Mouse (Mus musculus): ENCODE measurements at regions not wholly inside any gene's neighbourhood (a gene's known extent, or its start where the extent isn't known, plus 50 kb on each side); places are given as distances from the start of the nearest gene placed in this dataset.

DNA sequence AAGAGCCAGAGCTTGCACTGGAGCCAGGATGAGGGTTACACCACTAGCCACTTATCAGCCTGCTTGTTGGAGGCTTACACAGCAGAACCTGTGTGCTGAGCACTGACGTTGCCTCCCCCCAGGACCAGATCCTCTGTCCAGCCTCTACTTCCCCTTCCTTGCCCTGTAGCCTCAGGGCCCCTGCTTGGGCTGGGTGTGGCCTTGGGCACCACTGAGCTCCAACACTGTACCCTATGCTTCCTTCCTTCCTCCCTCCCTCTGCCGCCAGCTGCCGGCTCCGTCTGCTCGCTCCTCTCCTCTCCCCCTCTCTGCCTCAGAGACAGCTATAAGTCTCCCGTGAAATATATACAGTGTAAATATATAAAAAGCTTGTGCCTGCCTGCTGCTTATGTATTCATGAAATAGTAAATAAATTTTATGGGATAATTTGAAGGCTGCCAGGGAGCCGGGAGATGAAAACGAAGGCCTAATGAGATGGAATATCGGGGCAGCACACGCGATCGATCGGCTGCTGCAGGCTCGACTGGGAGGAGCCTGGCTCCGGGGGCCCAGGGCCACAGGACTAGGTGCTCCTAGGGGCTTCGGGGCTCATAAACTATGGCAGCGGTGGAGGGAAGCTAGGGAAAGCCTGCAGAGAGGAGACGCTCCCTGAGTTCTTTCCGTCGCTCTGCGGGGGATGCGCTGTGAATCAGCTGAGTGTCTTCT, 135.6 kb downstream of the Rbm19 start:
- H3K4me1 ChIP-seq (replicated peaks; ENCODE audit: low read depth, low read length): peaks cover 10% of the 10 kb centered on the region; the same call in 1 of the 2 replicates
- no peak for TF ChIP-seq POU5F1 (IDR thresholded peaks at IDR 0.05; ENCODE audit: borderline replicate concordance, low read length)
- no peak for TF ChIP-seq NANOG (IDR thresholded peaks at IDR 0.05; ENCODE audit: borderline replicate concordance, low read length)
- no peak for TF ChIP-seq CTCF (conservative IDR thresholded peaks at IDR 0.05; ENCODE audit: low read length)
- no peaks in the 10 kb centered on the region for H3K36me3 ChIP-seq (ENCODE audit: insufficient read depth, low read length)
- H3K9me3 ChIP-seq (ENCODE audit: low read length): no peaks in the 10 kb centered on the region
- peak overlapping the region; percentile 11; the same call in 1 of the 2 replicates for H3K4me3 ChIP-seq (replicated peaks; ENCODE audit: low read length)
- H3K27me3 ChIP-seq (ENCODE audit: insufficient read depth, low read length): peaks cover 65% of the 10 kb centered on the region

DNA sequence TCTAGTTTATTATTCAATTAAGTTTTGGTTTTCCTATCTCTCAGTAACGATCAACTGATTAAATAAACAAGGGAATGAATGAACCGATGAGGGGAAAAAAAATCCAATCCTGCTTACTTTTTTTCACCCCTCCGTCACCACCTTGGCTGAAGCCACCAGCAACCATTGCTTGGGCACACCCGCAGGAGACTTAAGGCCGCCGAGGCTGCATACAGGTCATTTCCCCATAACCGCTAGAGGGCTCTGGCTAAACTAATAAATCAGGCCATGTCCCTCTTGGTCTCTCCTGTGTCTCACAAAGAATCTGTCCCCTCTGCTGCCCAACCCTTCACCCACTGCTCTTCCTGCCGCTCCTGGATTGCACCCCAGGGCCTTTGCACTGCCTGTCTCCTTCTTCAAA, 136.3 kb downstream of the Rbm19 start:
- 0 out of 2 replicates have a peak overlapping the region, but pooled peaks have one; percentile 11 for H3K4me3 ChIP-seq (replicated peaks; ENCODE audit: low read length)
- TF ChIP-seq NANOG (IDR thresholded peaks at IDR 0.05; ENCODE audit: borderline replicate concordance, low read length) (no peak), CTCF (conservative IDR thresholded peaks at IDR 0.05; ENCODE audit: low read length) (peak; percentile 26; the same call in 1 of the 2 replicates)
- peaks cover 9% of the 10 kb centered on the region; the same call in 1 of the 2 replicates for H3K4me1 ChIP-seq (replicated peaks; ENCODE audit: low read depth, low read length)
- H3K9me3 ChIP-seq (ENCODE audit: low read length): no peaks in the 10 kb centered on the region
- no peaks in the 10 kb centered on the region for H3K36me3 ChIP-seq (ENCODE audit: insufficient read depth, low read length)
- H3K27me3 ChIP-seq (ENCODE audit: insufficient read depth, low read length): peaks cover 65% of the 10 kb centered on the region

DNA sequence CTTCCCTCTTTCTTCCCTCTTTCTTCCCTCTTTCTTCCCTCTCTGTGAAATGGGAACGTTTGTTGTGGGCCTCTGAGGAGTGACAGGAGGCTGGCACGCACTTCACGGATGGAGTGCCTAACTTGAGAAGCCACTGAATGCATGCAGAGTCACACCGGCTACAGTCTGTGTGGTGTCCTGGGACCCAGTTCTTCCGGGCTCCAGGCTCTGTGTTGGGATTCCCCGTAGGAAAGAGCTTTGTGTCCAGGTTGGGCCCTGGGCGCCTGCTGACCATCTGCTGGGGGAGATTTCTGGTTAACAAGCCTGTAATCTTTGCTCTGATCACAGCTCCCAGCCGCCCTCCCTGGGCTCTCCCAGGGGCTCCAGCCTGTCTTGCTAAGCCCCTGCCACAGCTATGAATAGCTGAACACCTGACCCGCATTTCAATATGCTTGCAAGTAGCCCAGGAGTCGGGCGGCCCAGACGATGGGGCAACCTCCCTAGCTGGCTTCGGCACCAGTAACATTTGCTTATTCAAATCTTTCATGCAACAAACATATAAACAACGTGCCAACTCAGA, 146.5 kb downstream of the Rbm19 start:
- 0 out of 2 replicates have a peak, but pooled peaks cover 8% of the 10 kb centered on the region for H3K4me1 ChIP-seq (replicated peaks; ENCODE audit: low read depth, low read length)
- peaks cover 70% of the 10 kb centered on the region for H3K27me3 ChIP-seq (ENCODE audit: insufficient read depth, low read length)
- no peaks in the 10 kb centered on the region for H3K36me3 ChIP-seq (ENCODE audit: insufficient read depth, low read length)
- H3K9me3 ChIP-seq (ENCODE audit: low read length): no peaks in the 10 kb centered on the region
- H3K4me3 ChIP-seq (replicated peaks; ENCODE audit: low read length): no peak overlapping the region
- TF ChIP-seq CTCF (conservative IDR thresholded peaks at IDR 0.05; ENCODE audit: low read length) (no peak), POU5F1 (IDR thresholded peaks at IDR 0.05; ENCODE audit: borderline replicate concordance, low read length) (no peak), NANOG (IDR thresholded peaks at IDR 0.05; ENCODE audit: borderline replicate concordance, low read length) (no peak)

DNA sequence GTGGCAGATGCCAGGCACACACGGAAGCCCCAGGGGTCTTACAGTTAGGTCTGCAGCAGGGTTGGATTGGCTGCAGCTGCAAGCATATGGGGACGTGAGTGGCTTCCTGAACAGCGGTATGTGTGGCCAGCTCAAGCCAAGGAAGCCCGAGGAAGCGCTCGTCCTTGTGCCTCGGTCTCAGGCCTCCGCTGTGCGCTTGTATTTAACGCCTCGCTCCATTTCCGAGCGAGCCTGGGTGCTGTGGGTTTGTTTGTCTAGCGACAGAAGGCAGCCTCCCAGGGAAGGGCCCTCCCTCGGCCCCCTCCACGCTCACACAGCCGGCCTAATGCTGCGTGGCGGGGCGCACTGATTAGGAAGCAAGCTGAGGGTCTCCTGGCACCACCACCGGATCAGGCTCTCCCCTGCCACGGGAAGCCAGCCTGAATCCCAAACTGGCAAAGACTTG, 153.2 kb downstream of the Rbm19 start:
- Histone ChIP-seq H3K27me3 (ENCODE audit: insufficient read depth, low read length) (peaks cover 79% of the 10 kb centered on the region), H3K4me3 (replicated peaks; ENCODE audit: low read length) (peak overlapping the region; percentile 45), H3K9me3 (ENCODE audit: low read length) (no peaks in the 10 kb centered on the region), H3K36me3 (ENCODE audit: insufficient read depth, low read length) (no peaks in the 10 kb centered on the region), H3K4me1 (replicated peaks; ENCODE audit: low read depth, low read length) (peaks cover 11% of the 10 kb centered on the region; the same call in 1 of the 2 replicates)
- TF ChIP-seq POU5F1 (IDR thresholded peaks at IDR 0.05; ENCODE audit: borderline replicate concordance, low read length): no peak
- TF ChIP-seq CTCF (conservative IDR thresholded peaks at IDR 0.05; ENCODE audit: low read length): no peak
- TF ChIP-seq NANOG (IDR thresholded peaks at IDR 0.05; ENCODE audit: borderline replicate concordance, low read length): no peak

DNA sequence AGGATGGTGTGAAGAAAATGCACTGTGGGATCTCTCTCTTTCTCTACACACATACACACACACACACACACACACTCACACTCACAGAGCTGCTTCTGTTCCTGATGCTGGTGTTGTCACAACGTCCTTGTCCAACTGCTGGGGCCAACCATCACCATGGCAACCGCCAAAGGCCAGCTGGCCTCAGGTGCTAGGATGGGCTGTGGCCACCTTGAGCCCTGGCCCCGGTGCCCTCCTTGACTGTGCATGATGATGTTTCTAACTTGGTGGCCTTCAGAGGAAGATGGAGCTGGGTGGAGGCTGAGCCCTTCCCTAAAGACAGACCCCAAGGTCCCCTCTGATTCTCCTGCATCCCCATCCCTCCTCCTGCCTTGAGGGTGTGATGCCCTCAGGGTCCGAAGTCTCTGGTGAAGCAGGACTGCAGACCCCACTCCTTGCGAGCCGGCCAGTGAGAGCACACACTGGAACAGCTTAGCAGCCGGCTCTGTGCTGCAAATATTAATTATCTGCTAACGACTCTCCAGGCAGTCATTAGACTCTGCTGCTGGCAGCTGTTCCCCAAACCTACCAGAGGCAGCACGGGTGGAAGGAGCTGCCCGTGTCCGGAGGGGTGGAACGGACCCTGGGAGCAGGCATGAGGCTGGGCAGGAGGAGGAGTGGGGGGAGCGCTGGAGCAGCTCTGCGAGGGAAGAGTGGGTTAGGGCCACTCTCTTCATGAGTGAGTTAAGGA, 154.8 kb downstream of the Rbm19 start:
- TF ChIP-seq NANOG (IDR thresholded peaks at IDR 0.05; ENCODE audit: borderline replicate concordance, low read length) (no peak), CTCF (conservative IDR thresholded peaks at IDR 0.05; ENCODE audit: low read length) (no peak), POU5F1 (IDR thresholded peaks at IDR 0.05; ENCODE audit: borderline replicate concordance, low read length) (no peak)
- Histone ChIP-seq H3K9me3 (ENCODE audit: low read length) (no peaks in the 10 kb centered on the region), H3K27me3 (ENCODE audit: insufficient read depth, low read length) (peaks cover 73% of the 10 kb centered on the region), H3K36me3 (ENCODE audit: insufficient read depth, low read length) (no peaks in the 10 kb centered on the region), H3K4me3 (replicated peaks; ENCODE audit: low read length) (no peak overlapping the region), H3K4me1 (replicated peaks; ENCODE audit: low read depth, low read length) (peaks cover 11% of the 10 kb centered on the region; the same call in 1 of the 2 replicates)

DNA sequence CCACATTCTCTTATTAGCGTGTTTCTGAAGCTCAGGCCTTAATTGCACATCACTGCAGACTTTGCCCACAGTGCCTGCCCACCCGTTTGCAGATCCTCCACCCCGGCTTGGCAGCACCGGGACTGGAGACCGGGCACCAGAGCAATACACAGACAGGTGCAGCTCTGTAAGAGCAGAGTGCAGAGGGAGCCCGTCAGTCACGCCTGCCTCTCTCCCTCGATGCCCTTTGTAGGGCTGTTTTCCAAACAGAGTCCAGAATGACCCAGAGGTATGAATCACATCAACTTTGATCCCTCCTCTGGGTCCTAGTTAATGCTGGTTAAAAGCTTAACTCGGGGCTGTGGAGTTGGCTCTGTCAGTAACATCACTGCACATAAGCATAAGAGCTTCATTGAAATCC, 155.3 kb upstream of the Lhx5 start:
- TF ChIP-seq CTCF (conservative IDR thresholded peaks at IDR 0.05; ENCODE audit: low read length): no peak
- TF ChIP-seq POU5F1 (IDR thresholded peaks at IDR 0.05; ENCODE audit: borderline replicate concordance, low read length): no peak
- TF ChIP-seq NANOG (IDR thresholded peaks at IDR 0.05; ENCODE audit: borderline replicate concordance, low read length): no peak
- H3K4me3 ChIP-seq (replicated peaks; ENCODE audit: low read length): no peak overlapping the region
- no peaks in the 10 kb centered on the region for H3K9me3 ChIP-seq (ENCODE audit: low read length)
- H3K36me3 ChIP-seq (ENCODE audit: insufficient read depth, low read length): no peaks in the 10 kb centered on the region
- H3K4me1 ChIP-seq (replicated peaks; ENCODE audit: low read depth, low read length): peaks cover 16% of the 10 kb centered on the region
- peaks cover 82% of the 10 kb centered on the region for H3K27me3 ChIP-seq (ENCODE audit: insufficient read depth, low read length)

DNA sequence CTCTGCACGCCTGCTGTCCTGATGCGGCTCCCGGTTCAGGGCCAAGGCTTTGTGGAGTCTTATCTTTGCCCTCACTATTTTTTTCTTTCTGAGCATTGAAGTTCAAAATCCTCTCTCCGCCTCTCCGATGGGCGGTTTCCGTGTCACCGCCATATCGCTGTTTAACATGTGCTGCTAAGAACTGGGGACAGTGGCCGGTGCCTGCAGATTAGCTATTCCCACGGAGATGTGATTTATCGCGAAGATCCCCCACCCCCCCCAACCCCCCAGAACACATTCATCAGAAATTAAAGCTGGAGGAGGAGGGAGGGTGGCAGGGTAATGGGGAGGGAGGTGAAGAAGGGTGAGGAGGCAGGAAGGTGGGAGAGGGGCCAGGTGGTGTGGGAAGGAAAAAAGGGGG, 151.2 kb upstream of the Lhx5 start:
- H3K27me3 ChIP-seq (ENCODE audit: insufficient read depth, low read length): peaks cover 91% of the 10 kb centered on the region
- H3K4me1 ChIP-seq (replicated peaks; ENCODE audit: low read depth, low read length): peaks cover 33% of the 10 kb centered on the region
- no peak for TF ChIP-seq POU5F1 (IDR thresholded peaks at IDR 0.05; ENCODE audit: borderline replicate concordance, low read length)
- no peaks in the 10 kb centered on the region for H3K9me3 ChIP-seq (ENCODE audit: low read length)
- H3K4me3 ChIP-seq (replicated peaks; ENCODE audit: low read length): no peak overlapping the region
- no peaks in the 10 kb centered on the region for H3K36me3 ChIP-seq (ENCODE audit: insufficient read depth, low read length)

DNA sequence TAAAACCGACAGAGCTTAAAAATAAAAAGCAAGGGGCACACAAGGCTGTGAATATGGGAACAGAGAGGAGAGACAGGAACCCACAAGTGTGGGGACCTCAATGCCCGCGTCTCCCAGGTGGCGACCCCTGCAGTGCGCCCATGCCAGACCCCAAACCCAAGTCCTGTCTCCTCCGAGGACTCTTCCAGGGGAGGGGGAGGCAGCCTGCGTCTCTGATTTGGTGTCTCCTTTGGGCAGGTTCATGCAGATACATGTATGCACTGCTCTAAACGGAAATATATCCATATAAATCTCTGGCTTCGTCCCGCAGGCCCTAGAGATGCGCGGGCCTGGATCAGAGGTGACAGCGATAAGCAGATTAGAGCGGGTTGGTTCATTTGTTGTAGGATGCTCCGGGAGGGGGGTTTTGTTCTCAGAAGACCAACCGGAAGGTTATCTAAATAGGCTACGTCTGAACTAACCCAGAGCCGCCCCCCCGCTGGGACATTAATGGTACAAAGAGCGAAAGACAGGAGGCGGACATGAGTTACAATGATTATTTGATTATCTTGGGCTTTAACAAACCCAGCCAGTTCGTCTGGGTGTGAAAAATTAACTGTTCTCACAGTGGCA, 150.4 kb upstream of the Lhx5 start:
- Histone ChIP-seq H3K4me3 (replicated peaks; ENCODE audit: low read length) (no peak overlapping the region), H3K27me3 (ENCODE audit: insufficient read depth, low read length) (peaks cover 92% of the 10 kb centered on the region), H3K9me3 (ENCODE audit: low read length) (no peaks in the 10 kb centered on the region), H3K4me1 (replicated peaks; ENCODE audit: low read depth, low read length) (peaks cover 37% of the 10 kb centered on the region), H3K36me3 (ENCODE audit: insufficient read depth, low read length) (no peaks in the 10 kb centered on the region)
- TF ChIP-seq POU5F1 (IDR thresholded peaks at IDR 0.05; ENCODE audit: borderline replicate concordance, low read length): no peak
- peak; percentile 59; the same call in 1 of the 2 replicates for TF ChIP-seq NANOG (IDR thresholded peaks at IDR 0.05; ENCODE audit: borderline replicate concordance, low read length)

Measured in E14TG2a.4 (cell line).